Comparison of ENCODE assay signal across 10 mouse cellular contexts in genomic region chr7:144294239-144295200, GRCm38 (mm10).
DNase-seq lines count a peak whose midpoint lies in the region; ATAC-seq and TF ChIP-seq lines count a peak whose summit lies in the region.
"Had no signal": no experiment of that assay in that cellular context is flagged by ENCODE, and none has a peak within 500 bp of the region (broad histone marks: within the 10 kb centered on the region; RNA-seq: fewer than 3 reads in every experiment).

No protein-coding gene starts in this region.

- peaks cover 2% of the 10 kb centered on the region; the same call in 1 of the 2 replicates for H3K27me3 ChIP-seq in heart, embryonic 11.5 days (ENCODE audit: control insufficient read depth, insufficient read depth, low read length)
- no peaks in the 10 kb centered on the region for H3K27me3 ChIP-seq in hindbrain, postnatal 0 days (ENCODE audit: insufficient read depth, low read length)
- no peaks in the 10 kb centered on the region for H3K27me3 ChIP-seq in splenic B cell, adult 2 months (ENCODE audit: control insufficient read depth, insufficient read depth, low read length, poor library complexity, severe bottlenecking)
- H3K27me3 ChIP-seq in intestine, embryonic 15.5 days (replicated peaks) = no peaks in the 10 kb centered on the region
- H3K27me3 ChIP-seq: neural tube, embryonic 12.5 days had no signal

- peak; percentile 68 for DNase-seq in heart, postnatal 4 days
- DNase-seq in 3T3-L1 (ENCODE audit: low read depth, low spot score) = peak; percentile 51
- DNase-seq in adrenal gland, postnatal 10 days = peak; percentile 71
- peak; percentile 75 for DNase-seq in hindbrain, postnatal 0 days (ENCODE audit: low spot score)
- DNase-seq in splenic B cell, adult 2 months (ENCODE audit: low read depth, low spot score) = peak; percentile 5
- no peak for DNase-seq in spleen, postnatal 4 days (ENCODE audit: low spot score in 2 of 2)

- no peak overlapping the region for H3K4me3 ChIP-seq in heart, embryonic 11.5 days (ENCODE audit: low read depth, low read length)
- no peak overlapping the region for H3K4me3 ChIP-seq in hindbrain, postnatal 0 days (ENCODE audit: low read length)
- no peak overlapping the region for H3K4me3 ChIP-seq in intestine, embryonic 15.5 days (replicated peaks)
- H3K4me3 ChIP-seq: heart, embryonic 15.5 days; neural tube, embryonic 12.5 days had no signal

- no peak for TF ChIP-seq CTCF in hindbrain, postnatal 0 days (IDR thresholded peaks at IDR 0.05; ENCODE audit: low read depth)

- no peak overlapping the region for H3K4me2 ChIP-seq in heart, embryonic 11.5 days
- no peak overlapping the region for H3K4me2 ChIP-seq in hindbrain, postnatal 0 days (ENCODE audit: low read depth, low read length)
- no peak overlapping the region for H3K4me2 ChIP-seq in intestine, embryonic 15.5 days (replicated peaks)
- H3K4me2 ChIP-seq: heart, embryonic 15.5 days; neural tube, embryonic 12.5 days had no signal

- H3K36me3 ChIP-seq in heart, embryonic 11.5 days (ENCODE audit: control insufficient read depth, insufficient read depth, low read length) = no peaks in the 10 kb centered on the region
- H3K36me3 ChIP-seq in hindbrain, postnatal 0 days (ENCODE audit: insufficient read depth, low read length) = no peaks in the 10 kb centered on the region
- no peaks in the 10 kb centered on the region for H3K36me3 ChIP-seq in splenic B cell, adult 2 months (ENCODE audit: control insufficient read depth, insufficient read depth, low read length, poor library complexity, severe bottlenecking)
- no peaks in the 10 kb centered on the region for H3K36me3 ChIP-seq in intestine, embryonic 15.5 days
- H3K36me3 ChIP-seq: heart, embryonic 15.5 days; neural tube, embryonic 12.5 days had no signal

- 38% methylated on average over 13 of the region's 13 CpGs for WGBS in heart, embryonic 11.5 days (ENCODE audit: insufficient replicate concordance)
- 33% methylated on average over 13 of the region's 13 CpGs for WGBS in hindbrain, postnatal 0 days
- WGBS in intestine, embryonic 15.5 days = 41% methylated on average over 13 of the region's 13 CpGs

- no peak overlapping the region for H3K27ac ChIP-seq in heart, embryonic 11.5 days (ENCODE audit: low read depth, low read length)
- H3K27ac ChIP-seq in hindbrain, postnatal 0 days = peak overlapping the region; percentile 63
- no peak overlapping the region for H3K27ac ChIP-seq in intestine, embryonic 15.5 days
- H3K27ac ChIP-seq: heart, embryonic 15.5 days; neural tube, embryonic 12.5 days had no signal

- ATAC-seq in heart, embryonic 11.5 days (replicated peaks; ENCODE audit: insufficient number of reproducible peaks, low FRiP score, low TSS enrichment) = no peak
- peak; percentile 78 for ATAC-seq in hindbrain, postnatal 0 days
- ATAC-seq in intestine, embryonic 15.5 days = no peak

- H3K9ac ChIP-seq in heart, embryonic 11.5 days (ENCODE audit: low read depth, low read length) = no peak overlapping the region
- no peak overlapping the region; the same call in 1 of the 2 replicates for H3K9ac ChIP-seq in hindbrain, postnatal 0 days (replicated peaks; ENCODE audit: low read length)
- no peak overlapping the region for H3K9ac ChIP-seq in intestine, embryonic 15.5 days
- H3K9ac ChIP-seq: heart, embryonic 15.5 days; neural tube, embryonic 12.5 days had no signal

- H3K4me1 ChIP-seq in heart, embryonic 11.5 days (ENCODE audit: control insufficient read depth, insufficient read depth, low read length) = no peaks in the 10 kb centered on the region
- H3K4me1 ChIP-seq in hindbrain, postnatal 0 days (ENCODE audit: insufficient read depth, low read length) = peaks cover 18% of the 10 kb centered on the region
- no peaks in the 10 kb centered on the region for H3K4me1 ChIP-seq in intestine, embryonic 15.5 days (replicated peaks)
- H3K4me1 ChIP-seq: heart, embryonic 15.5 days had no signal

- no peaks in the 10 kb centered on the region for H3K9me3 ChIP-seq in heart, embryonic 11.5 days (replicated peaks; ENCODE audit: control insufficient read depth, low read length)
- H3K9me3 ChIP-seq in hindbrain, postnatal 0 days (ENCODE audit: low read length) = no peaks in the 10 kb centered on the region
- H3K9me3 ChIP-seq in intestine, embryonic 15.5 days = no peaks in the 10 kb centered on the region
- H3K9me3 ChIP-seq: heart, embryonic 15.5 days; neural tube, embryonic 12.5 days had no signal

Comparison
In these comparisons a context has a peak if more than half of its experiments do, and no peak if none do; other contexts are left out.
1. DNase-seq: peak in heart, postnatal 4 days (single experiment), 3T3-L1 (single experiment), adrenal gland, postnatal 10 days (single experiment), hindbrain, postnatal 0 days (single experiment) and splenic B cell, adult 2 months (single experiment); none in spleen, postnatal 4 days (0 of 2).